Mouse (Mus musculus) ovary, adult 18-20 months (tissue): ENCODE data around the gene Gpatch1.

Source experiments
- DNase-seq: peaks from one replicate; pipeline ENCODE4 v3.0.0; 2022; ENCODE audit warnings: low spot score, mixed read lengths

Gpatch1 gene

DNA sequence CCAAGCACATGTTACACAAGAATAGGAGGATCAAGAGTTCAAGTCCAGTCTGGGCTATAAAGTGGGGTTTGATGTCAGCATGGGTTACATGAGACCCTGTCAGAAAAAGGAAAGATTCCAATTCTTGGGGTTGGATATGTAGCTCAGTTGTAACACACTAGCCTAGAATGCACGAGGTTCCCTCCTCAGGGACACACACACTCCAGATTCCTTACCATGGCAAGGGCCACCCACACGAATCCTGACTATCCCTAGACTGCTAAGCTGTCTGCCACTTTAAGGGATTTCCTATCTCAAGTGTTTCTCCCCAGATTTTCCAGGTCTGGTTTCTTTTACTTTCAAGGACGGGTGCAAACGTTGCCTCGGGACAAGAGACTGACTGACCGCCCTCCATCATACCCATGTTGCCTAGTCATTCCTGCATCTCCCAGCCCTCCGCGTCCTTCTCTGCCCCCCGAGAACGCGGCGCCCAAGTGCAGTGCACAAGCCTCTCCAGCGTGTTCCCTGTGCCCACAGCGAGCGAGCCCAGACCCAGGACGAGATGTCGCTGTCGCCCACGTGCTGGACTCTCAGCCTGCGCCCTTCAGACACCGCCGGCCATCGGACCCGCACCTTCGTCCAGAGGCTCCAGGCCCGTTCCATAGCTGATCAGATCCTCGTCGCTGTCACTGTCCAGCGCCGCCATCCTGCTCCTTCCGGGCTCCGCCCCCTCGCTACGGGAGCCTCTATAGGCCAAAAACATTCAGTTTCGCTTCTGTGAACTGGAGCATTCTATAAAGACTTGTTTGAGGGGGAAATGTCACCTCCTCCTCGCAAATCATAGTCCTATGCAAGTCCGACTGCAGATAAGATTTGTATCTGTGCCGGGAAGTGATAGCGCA, at the start of gene Gpatch1:
Gene Gpatch1 (minus strand): TSS at position 712 of the 881 bp plus-strand sequence.
- DNase-seq, result peak; percentile 77

DNA sequence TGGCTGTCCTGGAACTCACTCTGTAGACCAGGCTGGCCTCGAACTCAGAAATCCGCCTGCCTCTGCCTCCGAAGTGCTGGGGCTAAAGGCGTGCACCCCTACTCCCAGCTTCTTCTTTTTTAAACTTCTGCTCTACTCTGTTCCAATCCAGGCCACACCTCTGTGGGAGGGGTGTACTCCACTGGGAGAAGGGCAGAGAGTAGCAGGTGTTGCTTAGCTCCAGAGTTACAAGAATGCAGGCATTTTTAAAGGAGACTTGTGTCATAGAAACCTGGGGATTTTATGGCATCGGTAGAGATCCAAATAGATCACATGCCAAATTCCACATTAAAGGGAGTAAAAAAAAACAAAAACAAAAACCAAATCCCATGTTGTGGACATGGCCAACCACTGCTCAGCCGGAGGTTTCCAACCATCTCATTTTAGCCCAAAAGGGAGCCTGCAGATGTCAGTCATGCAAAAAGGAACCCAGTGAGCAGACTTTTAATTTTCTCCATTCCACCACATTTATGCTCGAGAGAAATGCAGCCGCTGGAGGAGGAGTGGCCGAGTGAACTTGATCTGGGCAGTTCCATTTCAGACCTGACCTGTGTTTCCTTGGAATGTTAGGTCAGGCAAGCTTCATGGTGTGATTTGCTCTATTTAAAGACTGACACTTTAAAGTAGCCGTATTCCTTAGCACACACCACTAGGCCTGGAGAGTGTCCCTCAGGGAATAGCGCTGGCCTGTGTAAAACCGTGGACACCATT, 47.1 kb upstream of the Gpatch1 start:
- DNase-seq, result no peak

- DNase-seq, result no peak
Observed at GRCm38 (mm10) chr7:35362868-35363267, 44.6 kb upstream of the Gpatch1 start.

GRCm38 (mm10) chr7:35362253-35362652, 44.0 kb upstream of the Gpatch1 start:
- no peak for DNase-seq

DNA sequence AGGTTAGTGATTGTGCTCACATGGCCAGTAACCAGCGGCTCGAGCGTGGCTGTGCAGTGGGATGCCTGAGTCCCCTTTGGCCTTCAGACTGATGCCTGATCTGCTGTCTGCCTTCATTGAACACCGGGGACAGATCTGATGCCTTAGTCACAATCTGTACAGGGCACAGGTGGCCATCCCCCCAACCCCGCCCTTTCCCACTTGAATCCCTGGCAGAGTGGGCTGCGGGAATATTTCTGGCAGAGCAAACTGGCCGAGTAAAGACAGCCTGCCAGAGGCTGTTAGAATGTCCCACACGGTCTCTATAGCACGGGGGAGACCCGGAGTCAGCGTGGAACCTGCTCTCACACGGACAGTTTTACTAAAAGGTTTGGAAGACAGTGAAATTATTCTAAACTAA, 39.4 kb upstream of the Gpatch1 start:
- DNase-seq, result no peak

DNA sequence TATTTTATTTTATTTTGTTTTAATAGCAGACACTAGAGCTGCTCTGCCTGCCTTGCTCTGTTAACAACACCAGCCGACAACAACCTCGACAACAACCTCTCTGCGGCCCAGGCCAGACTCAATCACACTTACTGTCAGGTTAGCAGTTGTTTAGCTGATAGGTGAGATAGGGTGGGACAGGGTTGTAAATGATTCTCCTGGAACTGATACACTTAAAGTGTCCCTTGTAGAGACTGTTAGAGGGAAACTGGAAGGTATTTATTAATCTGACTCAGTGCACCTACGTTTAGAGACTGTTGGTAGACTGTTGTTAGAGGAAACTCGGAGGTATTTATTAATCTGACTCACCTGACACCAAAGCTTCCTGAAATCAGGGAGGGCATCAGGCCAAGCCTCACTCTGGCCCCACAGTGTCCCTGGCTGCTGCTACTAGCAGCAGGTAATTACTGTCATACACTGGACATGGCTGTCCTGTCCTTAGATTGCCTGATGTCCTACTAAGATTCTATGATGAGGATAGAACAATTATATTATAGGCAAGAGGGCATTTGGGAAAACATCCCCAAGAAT, 37.1 kb upstream of the Gpatch1 start:
- DNase-seq, result no peak

- DNase-seq, result no peak
Observed at GRCm38 (mm10) chr7:35353306-35353705, 35.1 kb upstream of the Gpatch1 start.

DNA sequence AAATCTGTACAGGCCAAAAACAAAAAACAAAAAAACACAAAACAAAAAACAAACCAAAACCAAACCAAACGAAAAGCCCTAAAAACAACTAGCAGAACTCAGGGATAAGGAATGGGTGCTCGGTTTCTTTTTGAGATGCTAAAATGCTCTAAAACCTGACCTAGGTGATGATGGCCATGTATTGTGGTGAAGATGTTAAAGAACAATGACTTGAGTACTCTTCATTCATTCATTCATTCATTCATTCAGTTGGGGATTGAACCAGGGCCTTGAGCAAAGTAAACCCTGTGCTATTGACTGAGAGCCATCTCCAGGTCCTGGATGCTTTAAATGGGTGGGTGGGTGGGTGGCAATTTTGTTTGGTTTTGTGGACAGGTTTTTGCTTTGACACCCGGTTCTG, 32.9 kb upstream of the Gpatch1 start:
- no peak for DNase-seq

GRCm38 (mm10) chr7:35349886-35350684, 31.8 kb upstream of the Gpatch1 start:
- DNase-seq, result no peak

DNA sequence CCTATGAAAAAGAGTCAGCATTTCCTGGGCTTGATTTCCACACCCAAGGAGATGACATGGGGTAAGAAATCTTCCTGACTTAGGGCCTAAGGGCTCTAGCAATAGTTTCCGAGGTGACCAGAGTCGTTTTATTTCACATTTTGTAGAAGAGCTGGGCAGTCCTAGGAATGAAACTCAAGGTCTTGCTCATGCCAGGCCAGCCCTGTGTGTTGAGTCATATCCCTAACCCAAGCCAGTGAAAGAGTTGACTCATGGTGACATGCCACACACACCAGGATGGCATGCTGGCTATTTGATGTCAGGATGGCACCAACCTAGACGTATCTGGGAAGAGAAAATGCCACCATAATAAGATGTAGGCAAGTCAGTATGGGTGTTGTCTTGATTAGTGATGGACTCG, 30.8 kb upstream of the Gpatch1 start:
- DNase-seq, result no peak

GRCm38 (mm10) chr7:35347918-35348700, 29.9 kb upstream of the Gpatch1 start:
- no peak for DNase-seq

DNA sequence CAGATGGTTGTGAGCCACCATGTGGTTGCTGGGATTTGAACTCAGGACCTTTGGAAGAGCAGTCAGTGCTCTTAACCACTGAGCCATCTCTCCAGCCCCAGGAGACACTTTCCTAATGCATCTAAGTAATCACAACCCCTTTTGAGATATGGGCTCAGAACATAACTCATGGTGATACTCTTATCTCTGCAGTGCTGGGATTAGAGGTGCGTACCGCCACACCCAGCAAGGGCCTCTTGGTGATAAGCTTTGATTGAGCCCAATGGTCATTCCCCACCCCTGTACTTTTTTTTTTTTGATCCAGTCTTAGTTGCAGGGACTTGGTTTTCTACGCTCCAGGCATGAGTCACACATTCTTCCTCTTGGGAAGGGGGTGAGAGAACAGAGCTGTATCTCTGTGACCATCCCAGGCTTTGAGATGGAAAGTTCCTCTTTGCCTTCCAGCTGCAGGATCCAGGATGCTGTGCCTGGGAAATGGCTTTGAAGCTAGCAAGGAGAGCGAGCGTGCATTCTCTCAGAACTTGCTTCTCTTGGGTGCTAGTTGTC, 26.6 kb upstream of the Gpatch1 start:
- no peak for DNase-seq

- DNase-seq, result no peak
Observed at GRCm38 (mm10) chr7:35342498-35342897, 24.3 kb upstream of the Gpatch1 start.

- DNase-seq, result no peak
Observed at GRCm38 (mm10) chr7:35341282-35341681, 23.0 kb upstream of the Gpatch1 start.

DNA sequence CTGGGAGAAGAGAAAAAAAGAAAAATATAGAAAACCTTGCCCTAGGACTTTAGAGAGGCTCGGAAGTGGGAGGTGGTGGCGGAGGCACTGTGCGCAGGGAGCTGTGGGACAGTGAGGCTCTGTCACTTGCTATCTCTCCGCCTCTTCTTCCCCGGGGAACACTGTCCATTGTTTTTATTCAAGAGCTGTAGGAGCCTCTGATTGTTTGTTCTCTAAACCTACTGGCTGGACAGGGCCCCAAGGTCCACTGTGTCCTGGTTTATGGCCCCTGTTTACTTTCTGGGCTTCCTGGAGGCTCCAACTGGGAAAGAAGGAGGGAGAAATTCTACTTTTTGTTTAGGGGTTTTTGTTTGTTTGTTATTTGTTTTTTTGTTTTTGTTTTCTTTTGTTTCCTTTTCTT, 22.0 kb upstream of the Gpatch1 start:
- no peak for DNase-seq

DNA sequence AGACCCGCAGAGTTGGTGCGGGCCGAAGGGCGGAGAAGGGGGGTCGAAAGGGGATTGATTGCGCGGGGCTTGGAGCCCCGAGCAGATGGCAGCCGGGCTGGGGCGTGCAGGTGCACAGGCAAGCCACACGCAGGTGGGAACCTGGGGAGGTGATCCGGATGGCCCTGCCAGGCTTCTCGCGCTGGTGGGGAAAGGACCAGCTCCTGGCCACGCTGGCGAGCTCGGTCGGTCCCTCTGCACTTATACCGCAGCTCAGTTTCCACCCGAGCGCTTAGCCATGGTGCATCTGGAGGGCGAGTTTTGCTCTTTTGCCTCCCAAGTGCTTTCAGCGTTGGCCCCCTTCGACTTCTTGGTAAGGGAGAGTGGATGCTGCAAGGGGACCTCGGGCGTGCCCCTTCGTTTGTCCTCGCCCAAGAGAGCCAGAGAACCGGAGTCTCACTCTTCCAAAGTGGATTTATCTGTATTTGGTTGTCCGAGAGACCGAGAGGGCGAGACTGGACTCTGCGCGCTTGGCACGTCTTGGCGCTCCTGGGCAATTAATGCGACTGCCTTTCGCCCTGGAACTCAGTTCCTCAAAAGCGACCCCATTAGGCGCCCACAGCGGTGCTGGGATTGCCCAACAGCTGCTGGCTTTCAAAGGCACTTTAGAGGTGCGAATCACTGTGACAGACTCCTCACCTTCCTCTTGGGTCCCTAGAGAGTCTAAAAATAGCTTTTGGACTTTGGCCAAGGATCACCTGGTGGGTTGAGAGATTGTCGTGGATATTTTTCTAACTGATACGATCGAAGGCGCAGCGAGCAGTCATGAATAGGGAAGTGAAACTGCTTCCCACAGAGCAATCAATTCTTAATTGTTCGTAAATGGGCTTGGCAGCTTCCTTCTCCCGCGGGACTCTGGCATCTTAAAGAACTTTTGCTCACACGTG, 16.6 kb upstream of the Gpatch1 start:
- DNase-seq, result peak; percentile 23

GRCm38 (mm10) chr7:35333692-35334526, 15.7 kb upstream of the Gpatch1 start, which contains the start of gene Rhpn2:
Rhpn2 (plus strand) TSS chr7:35334170.
- DNase-seq, result peak; percentile 100

GRCm38 (mm10) chr7:35333231-35333651, 15.0 kb upstream of the Gpatch1 start:
- peak; percentile 6 for DNase-seq

- DNase-seq, result no peak
Observed at GRCm38 (mm10) chr7:35331590-35331989, 13.3 kb upstream of the Gpatch1 start.
